ENCODE assay signal across 8 mouse cellular contexts in genomic region chr5:43355026-43355580, GRCm38 (mm10).
A peak's percentile ranks its signal among the peaks of the same experiment; 100 is the strongest.
DNase-seq lines count a peak whose midpoint lies in the region; ATAC-seq lines count a peak whose summit lies in the region.

No protein-coding gene starts in this region.

- peak overlapping the region; percentile 27 for H3K4me3 ChIP-seq in hindbrain, embryonic 13.5 days

- H3K4me1 ChIP-seq in hindbrain, embryonic 13.5 days (replicated peaks) = peaks cover 37% of the 10 kb centered on the region

- no peaks in the 10 kb centered on the region for H3K36me3 ChIP-seq in hindbrain, embryonic 13.5 days

- H3K27ac ChIP-seq in hindbrain, embryonic 13.5 days = peak overlapping the region; percentile 71

- H3K9ac ChIP-seq in hindbrain, embryonic 13.5 days = peak overlapping the region; percentile 51

- peak; percentile 92 for ATAC-seq in hindbrain, embryonic 13.5 days (ENCODE audit: low FRiP score)

- H3K9me3 ChIP-seq in hindbrain, embryonic 13.5 days = no peaks in the 10 kb centered on the region

- under 1% methylated on average over 12 of the region's 12 CpGs for WGBS in hindbrain, embryonic 13.5 days

- peak; percentile 94 for DNase-seq in NIH3T3 (ENCODE audit: low read depth)
- peak; percentile 69 to 85 for DNase-seq in cerebellum, postnatal 14 days
- peak; percentile 60 to 65 for DNase-seq in frontal cortex, postnatal 14 days (ENCODE audit: low spot score in 2 of 2)
- DNase-seq in layer of hippocampus, postnatal 25 days (ENCODE audit: extremely low spot score in 1 of 2, low spot score in 1 of 2) = peak; percentile 53 to 68
- peak; percentile 81 for DNase-seq in lung, postnatal 14 days
- DNase-seq in ovary, postnatal 36 days (ENCODE audit: low spot score) = peak; percentile 83
- DNase-seq in thymus, postnatal 25 days = peak; percentile 85

- H3K27me3 ChIP-seq in hindbrain, embryonic 13.5 days = no peaks in the 10 kb centered on the region

- peak overlapping the region; percentile 50 for H3K4me2 ChIP-seq in hindbrain, embryonic 13.5 days

Comparison
In these comparisons a context has a peak if more than half of its experiments do, and no peak if none do; other contexts are left out.
1. Peak in every context shown above with its lines: DNase-seq, ATAC-seq, H3K4me3 ChIP-seq and H3K27ac ChIP-seq.